Mouse (Mus musculus) liver, postnatal 0 days (tissue): Measurements from ENCODE around the gene Ercc6.

ENCODE experiments used
- CTCF ChIP-seq: sonication (generic); IDR thresholded peaks from 2 replicates; pipeline ENCODE4 v1.5.1; 2016; ENCODE audit warnings: antibody characterized with exemption, low read depth
- EP300 ChIP-seq: IDR thresholded peaks from 2 replicates; pipeline ENCODE4 v1.6.1; 2016; ENCODE audit warnings: antibody characterized with exemption, low read depth, mild to moderate bottlenecking

DNA sequence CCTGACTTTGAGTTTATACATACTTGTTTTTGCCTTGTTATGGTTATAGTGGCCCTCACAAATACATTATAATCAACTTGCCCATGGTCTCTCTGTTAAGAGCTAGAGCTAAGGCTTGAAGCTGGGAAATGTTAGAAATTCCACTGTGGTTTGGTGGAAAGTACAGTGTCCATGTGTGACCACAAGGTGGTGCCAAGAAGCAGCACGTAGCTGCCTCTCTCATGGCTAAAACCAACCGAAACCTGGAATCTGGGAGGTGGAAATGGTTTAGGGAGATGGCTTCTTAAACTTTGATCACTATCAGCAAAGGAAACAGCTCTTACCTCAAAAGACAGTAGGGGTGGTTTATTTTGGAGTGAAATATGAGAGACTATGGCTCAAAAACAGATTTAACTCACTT, 17.6 kb downstream of the Ercc6 start:
- TF ChIP-seq EP300 (no peak), CTCF (peak; percentile 79)
